Mouse (Mus musculus) heart, postnatal 0 days (tissue): Measurements from ENCODE around the gene Gipc3.

Source experiments
- CTCF ChIP-seq: IDR thresholded peaks from 2 replicates; pipeline ENCODE4 v1.5.1; 2016; ENCODE audit warnings: antibody characterized with exemption, control low read depth, low read depth
- EP300 ChIP-seq: IDR thresholded peaks from 2 replicates; pipeline ENCODE4 v1.6.1; 2016; ENCODE audit warnings: antibody characterized with exemption, low read depth

GRCm38 (mm10) chr10:81365073-81365472 lies 22.0 kb upstream of the Gipc3 start:
- no peak for TF ChIP-seq CTCF
- TF ChIP-seq EP300, result peak; percentile 54; the same call in 1 of the 2 replicates
